Mouse (Mus musculus): ENCODE measurements at regions not wholly inside any gene's neighbourhood (a gene's known extent, or its start where the extent isn't known, plus 50 kb on each side); places are given as distances from the start of the nearest gene placed in this dataset.

GRCm38 (mm10) chr11:114468394-114468793 lies 199.9 kb upstream of the Rpl38 start:
- 0 out of 2 replicates have a peak overlapping the region, but pooled peaks have one; percentile 28 for H3K27ac ChIP-seq
- peak; percentile 74 for DNase-seq
- peak overlapping the region; percentile 40 for H3K4me3 ChIP-seq
- no peak for TF ChIP-seq CTCF (IDR thresholded peaks at IDR 0.05)
- intact Hi-C loops (cut with DNase I), result no loop called here

DNA sequence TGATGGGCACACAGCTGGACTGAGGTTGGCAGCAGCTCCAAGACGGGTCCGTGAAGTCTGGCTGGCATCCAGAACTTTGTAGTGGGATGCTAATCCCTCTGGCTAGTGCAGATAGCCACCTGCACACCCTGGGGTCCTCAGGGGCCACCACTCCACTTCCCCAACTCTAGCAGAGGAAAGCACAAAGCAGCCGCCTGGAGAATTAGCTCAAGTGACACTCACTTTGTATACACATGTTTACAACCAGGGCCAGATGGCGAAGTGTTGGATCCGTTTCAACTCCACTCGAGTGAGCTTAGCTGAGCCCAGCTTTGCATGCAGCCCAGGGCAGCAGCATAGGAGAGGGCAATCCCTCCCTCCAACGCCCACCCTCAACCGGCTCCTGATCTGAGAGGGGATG lies 200.5 kb upstream of the Rpl38 start:
- no peak for TF ChIP-seq CTCF (IDR thresholded peaks at IDR 0.05)
- Histone ChIP-seq H3K27ac (0 out of 2 replicates have a peak overlapping the region, but pooled peaks have one; percentile 28), H3K4me3 (peak overlapping the region; percentile 40)
- peak; percentile 36 for DNase-seq
- intact Hi-C loops (cut with DNase I), result no loop called here

DNA sequence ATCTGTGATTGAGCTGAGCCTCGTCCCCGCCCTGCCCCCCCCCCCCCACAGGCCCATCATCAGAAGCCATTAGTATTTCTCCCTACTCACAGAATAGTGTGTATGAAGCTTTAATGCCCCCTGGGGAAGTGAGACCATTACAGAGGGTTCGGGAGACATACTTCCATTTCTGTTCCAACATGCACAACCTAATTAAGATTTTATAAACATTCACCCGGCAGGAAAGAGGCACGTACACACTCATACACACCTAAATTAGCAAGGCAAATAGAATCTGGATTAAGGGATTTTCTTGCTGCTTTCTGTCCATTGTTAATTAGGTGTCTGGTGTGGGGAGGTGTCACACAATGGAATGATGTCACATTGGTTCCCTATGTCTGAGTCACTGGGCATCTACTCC lies 202.8 kb upstream of the Rpl38 start:
- Histone ChIP-seq H3K4me3 (no peak overlapping the region), H3K27ac (no peak overlapping the region)
- intact Hi-C loops (cut with DNase I), result no loop called here
- TF ChIP-seq CTCF (IDR thresholded peaks at IDR 0.05), result no peak
- no peak for DNase-seq

DNA sequence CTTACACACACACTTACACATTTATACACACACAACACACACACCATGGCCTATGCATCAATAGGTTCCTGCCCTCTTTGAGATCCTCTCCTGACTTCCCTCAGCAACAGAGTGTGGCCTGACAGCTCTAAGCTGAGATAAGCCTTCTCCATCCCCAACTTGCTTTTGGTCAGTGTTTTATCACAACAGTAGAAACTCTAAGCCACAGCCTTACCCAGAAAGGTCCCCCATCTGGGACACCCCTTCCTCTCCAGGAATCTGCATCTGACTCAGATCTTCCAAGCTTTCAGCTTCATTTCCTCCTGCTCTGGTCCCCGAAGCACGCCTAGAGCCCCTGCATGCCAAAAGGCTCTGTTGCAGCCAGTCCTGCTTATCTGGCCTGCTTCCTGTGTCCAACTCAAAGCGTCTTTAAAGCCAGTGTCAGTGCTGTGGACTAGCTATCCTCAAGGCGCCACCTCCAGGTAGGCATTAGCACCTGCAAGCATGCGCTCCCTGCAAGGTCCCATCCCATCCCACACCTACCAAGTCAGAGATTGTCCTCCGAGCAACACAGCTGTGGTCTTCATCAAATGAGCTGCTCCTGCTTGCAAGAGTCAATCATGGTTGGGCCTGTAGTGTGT lies 205.5 kb upstream of the Rpl38 start:
- no peak overlapping the region for H3K27ac ChIP-seq
- no peak overlapping the region for H3K4me3 ChIP-seq
- TF ChIP-seq CTCF (IDR thresholded peaks at IDR 0.05), result peak; percentile 79
- peak; percentile 66 for DNase-seq
- intact Hi-C loops (cut with DNase I), result no loop called here

DNA sequence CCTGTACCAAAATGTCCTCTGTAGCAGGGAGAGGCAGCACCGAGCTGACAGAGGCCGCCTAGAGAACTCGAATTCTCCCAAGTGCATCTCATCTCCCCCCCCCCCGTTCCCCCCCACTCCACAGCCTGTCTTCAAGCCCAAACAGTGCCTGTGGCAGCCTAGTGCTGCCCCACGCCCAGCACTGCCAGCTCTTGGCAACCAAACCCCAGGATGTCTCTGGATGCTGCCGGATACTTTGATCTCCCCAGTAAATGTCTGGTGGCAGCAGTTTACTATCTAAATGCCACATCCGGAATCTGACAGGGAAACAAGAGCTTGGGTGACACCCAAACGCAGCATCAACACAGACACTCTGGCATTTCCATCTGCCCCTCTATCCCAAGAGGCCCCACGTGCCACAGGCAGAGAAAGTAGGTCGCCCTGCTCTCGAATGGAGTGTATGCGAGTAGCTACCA lies 213.4 kb upstream of the Rpl38 start:
- TF ChIP-seq CTCF (IDR thresholded peaks at IDR 0.05), result no peak
- Histone ChIP-seq H3K4me3 (no peak overlapping the region), H3K27ac (no peak overlapping the region)
- no peak for DNase-seq
- intact Hi-C loops (cut with DNase I), result no loop called here

DNA sequence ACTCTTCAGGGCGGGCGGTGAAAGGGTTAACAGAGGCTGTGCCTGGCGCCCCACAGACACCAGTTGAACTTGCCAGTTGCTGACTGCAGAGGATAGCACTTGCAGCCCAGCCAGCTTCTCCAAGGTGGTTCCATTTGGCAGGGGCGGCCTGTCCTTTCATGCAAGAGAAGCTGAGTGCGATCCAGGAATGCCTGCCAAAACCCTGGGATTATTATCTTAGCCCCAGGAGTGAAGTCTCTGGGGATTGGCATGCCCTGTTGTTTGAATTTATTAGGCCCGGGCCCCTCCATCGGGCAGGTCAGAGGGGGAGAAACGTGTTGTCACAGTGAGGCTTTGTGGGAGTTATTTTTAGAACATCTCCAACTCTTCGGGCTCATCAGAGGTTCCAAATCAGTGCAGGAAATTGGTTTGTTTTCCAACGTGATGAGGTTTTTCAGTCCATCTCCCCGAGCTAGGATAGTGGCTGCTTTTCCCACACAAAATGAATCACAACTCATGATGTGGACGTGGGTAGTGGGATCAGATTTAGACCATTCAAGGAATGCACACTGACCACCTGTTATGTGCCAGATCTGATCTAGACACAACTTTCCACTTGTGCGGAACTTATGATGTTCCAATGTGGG lies 219.4 kb upstream of the Rpl38 start:
- peak overlapping the region; percentile 41; the same call in 1 of the 2 replicates for H3K27ac ChIP-seq
- intact Hi-C loops (cut with DNase I), result loop anchor here (5.0 kb wide), 1 partner anchor 252 kb away; no protein-coding TSS in a partner anchor
- TF ChIP-seq CTCF (IDR thresholded peaks at IDR 0.05), result no peak
- peak overlapping the region; percentile 44 for H3K4me3 ChIP-seq
- DNase-seq, result peak; percentile 90

- no peak for DNase-seq
- intact Hi-C loops (cut with DNase I), result loop anchor here (5.0 kb wide), 1 partner anchor 250 kb away; no protein-coding TSS in a partner anchor
- Histone ChIP-seq H3K27ac (peak overlapping the region; percentile 77; the same call in 1 of the 2 replicates), H3K4me3 (peak overlapping the region; percentile 64; the same call in 1 of the 2 replicates)
- no peak for TF ChIP-seq CTCF (IDR thresholded peaks at IDR 0.05)
Measured at GRCm38 (mm10) chr11:114447461-114447847, 220.9 kb upstream of the Rpl38 start.

- TF ChIP-seq CTCF (IDR thresholded peaks at IDR 0.05), result no peak
- peak overlapping the region; percentile 77 for H3K27ac ChIP-seq
- H3K4me3 ChIP-seq, result peak overlapping the region; percentile 64
- DNase-seq, result peak; percentile 63
- intact Hi-C loops (cut with DNase I), result loop anchor here (5.0 kb wide), 1 partner anchor 250 kb away; no protein-coding TSS in a partner anchor
Measured at GRCm38 (mm10) chr11:114446617-114447460, 221.5 kb upstream of the Rpl38 start.

DNA sequence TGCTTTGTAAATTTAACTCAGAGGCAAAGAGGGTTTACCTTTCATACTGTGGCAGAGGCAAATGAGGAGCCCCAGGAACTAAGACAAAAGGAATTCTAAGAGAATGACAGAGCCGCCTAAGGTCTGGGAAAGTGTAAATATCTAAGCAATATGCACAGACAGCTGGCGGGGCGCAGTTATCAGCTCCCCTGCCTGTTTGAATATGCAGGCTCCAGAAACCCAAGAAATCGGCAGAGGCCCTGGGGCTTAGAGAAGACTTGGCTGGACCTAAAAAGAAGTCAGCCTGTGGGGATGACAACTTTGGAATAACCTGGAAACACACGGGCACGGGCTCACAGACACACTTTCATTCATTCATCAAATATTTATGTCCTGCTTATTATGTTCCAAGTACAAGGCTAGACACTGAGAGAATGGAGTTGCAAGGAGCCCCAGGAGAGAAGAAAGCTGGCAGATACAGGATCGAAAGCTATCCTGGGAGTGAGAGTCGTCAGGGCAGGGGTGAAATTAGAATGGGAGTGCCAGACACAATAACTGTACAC lies 222.2 kb upstream of the Rpl38 start:
- intact Hi-C loops (cut with DNase I), result loop anchor here (5.0 kb wide), 1 partner anchor 249 kb away; no protein-coding TSS in a partner anchor
- no peak for TF ChIP-seq CTCF (IDR thresholded peaks at IDR 0.05)
- H3K4me3 ChIP-seq, result peak overlapping the region; percentile 64
- peak overlapping the region; percentile 77; the same call in 1 of the 2 replicates for H3K27ac ChIP-seq
- no peak for DNase-seq

DNA sequence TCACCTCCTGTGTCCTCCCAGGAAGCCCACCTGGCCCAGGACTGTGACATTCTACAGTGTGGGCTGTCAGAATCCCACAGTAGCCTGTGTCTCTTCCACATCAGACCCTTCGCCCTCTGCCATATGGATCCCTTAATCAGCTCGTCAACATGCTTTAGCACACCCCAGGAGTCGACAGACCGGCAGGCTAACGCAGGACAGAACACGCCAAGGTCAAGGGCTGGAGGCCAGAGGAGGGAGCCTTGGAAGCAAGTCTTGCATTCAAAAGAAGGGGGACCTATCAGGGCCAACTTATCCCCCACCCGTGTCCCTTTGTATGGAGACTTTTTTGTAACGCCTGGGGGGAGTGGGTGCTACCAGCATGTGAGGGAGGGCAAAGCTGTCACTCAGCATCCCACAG lies 224.1 kb upstream of the Rpl38 start:
- no peak for DNase-seq
- no peak for TF ChIP-seq CTCF (IDR thresholded peaks at IDR 0.05)
- intact Hi-C loops (cut with DNase I), result no loop called here
- H3K4me3 ChIP-seq, result no peak overlapping the region
- no peak overlapping the region for H3K27ac ChIP-seq

DNA sequence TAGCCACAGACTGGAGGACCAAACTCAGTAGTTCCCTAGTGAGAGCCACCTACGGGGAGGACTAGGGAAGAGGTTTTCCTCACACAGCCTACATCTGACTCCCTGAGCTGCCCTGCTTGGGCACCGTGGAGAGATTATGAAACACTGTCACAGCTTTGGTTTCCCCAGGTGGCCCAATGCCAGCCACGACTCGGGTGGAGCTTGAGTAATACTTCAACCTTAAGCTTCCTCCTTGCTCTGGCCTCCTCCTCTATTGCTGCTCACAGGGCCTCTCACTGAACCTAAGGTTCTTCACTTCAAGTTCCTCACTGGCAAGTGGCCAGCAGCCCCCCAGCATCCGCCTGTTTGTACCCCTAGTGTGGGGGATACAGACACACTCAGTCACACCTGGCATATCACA lies 224.9 kb upstream of the Rpl38 start:
- intact Hi-C loops (cut with DNase I), result no loop called here
- Histone ChIP-seq H3K4me3 (no peak overlapping the region), H3K27ac (no peak overlapping the region)
- no peak for TF ChIP-seq CTCF (IDR thresholded peaks at IDR 0.05)
- DNase-seq, result peak; percentile 84

DNA sequence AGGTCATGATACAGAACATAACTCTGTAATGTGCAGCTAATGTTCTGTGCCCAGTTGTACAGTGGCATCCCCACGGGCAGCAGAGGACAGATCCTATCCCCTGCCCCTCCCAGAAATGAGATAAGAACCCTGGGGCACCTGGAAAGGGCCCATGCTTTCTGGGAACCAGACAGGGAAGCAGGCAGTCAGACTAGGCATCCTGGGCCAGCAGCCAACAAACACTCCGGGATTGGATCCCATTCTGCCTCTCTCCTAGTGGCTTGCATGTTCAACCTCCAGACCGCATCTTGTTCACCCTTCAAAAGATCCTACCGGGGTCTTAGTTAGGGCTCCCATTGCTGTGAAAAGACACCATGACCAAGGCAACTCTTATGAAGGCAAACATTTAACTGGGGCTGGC lies 229.0 kb upstream of the Rpl38 start:
- Histone ChIP-seq H3K27ac (no peak overlapping the region), H3K4me3 (no peak overlapping the region)
- no peak for DNase-seq
- intact Hi-C loops (cut with DNase I), result no loop called here
- no peak for TF ChIP-seq CTCF (IDR thresholded peaks at IDR 0.05)
